In genomic region chr13:28933375-28933774, GRCm38 (mm10) we compare ENCODE assay signal across 15 mouse cellular contexts. TPM values are rescaled to one million over a fixed set of nuclear protein-coding genes. Genes with fewer than 3 reads are reported as not detected.
DNase-seq lines count a peak whose midpoint lies in the region; ATAC-seq and TF ChIP-seq lines count a peak whose summit lies in the region.
"Had no signal": no experiment of that assay in that cellular context is flagged by ENCODE, and none has a peak within 500 bp of the region (broad histone marks: within the 10 kb centered on the region; RNA-seq: fewer than 3 reads in every experiment).

No protein-coding gene starts in this region.

- no peaks in the 10 kb centered on the region for H3K27me3 ChIP-seq in kidney, adult 2 months (replicated peaks; ENCODE audit: control insufficient read depth, insufficient read depth, low read length)
- no peaks in the 10 kb centered on the region for H3K27me3 ChIP-seq in kidney, embryonic 15.5 days
- H3K27me3 ChIP-seq: embryonic facial prominence, embryonic 12.5 days; hindbrain, embryonic 13.5 days; neural tube, embryonic 15.5 days had no signal

- H3K27ac ChIP-seq in kidney, adult 2 months (ENCODE audit: insufficient read depth, low read depth, low read length): no peak overlapping the region
- H3K27ac ChIP-seq in kidney, embryonic 15.5 days: no peak overlapping the region
- H3K27ac ChIP-seq: embryonic facial prominence, embryonic 12.5 days; hindbrain, embryonic 13.5 days; left cerebral cortex, adult 2 months; neural tube, embryonic 15.5 days; stomach, postnatal 0 days had no signal

- 70% methylated on average over 8 of the region's 8 CpGs for WGBS in kidney, adult 2 months
- WGBS in kidney, embryonic 15.5 days: 91% methylated on average over 8 of the region's 8 CpGs

- no peaks in the 10 kb centered on the region for H3K9me3 ChIP-seq in kidney, embryonic 15.5 days (replicated peaks)
- H3K9me3 ChIP-seq: embryonic facial prominence, embryonic 12.5 days; hindbrain, embryonic 13.5 days; neural tube, embryonic 15.5 days had no signal

- intact Hi-C loops in gastrocnemius, postnatal 36 days (cut with DNase I): no loop called here

- ATAC-seq in kidney, embryonic 15.5 days (replicated peaks; ENCODE audit: low FRiP score): no peak
- ATAC-seq: forebrain, embryonic 14.5 days; midbrain, embryonic 16.5 days had no signal

- no peaks in the 10 kb centered on the region for H3K36me3 ChIP-seq in kidney, adult 2 months (ENCODE audit: control insufficient read depth, insufficient read depth, low read length)
- H3K36me3 ChIP-seq in kidney, embryonic 15.5 days: no peaks in the 10 kb centered on the region
- H3K36me3 ChIP-seq: embryonic facial prominence, embryonic 12.5 days; hindbrain, embryonic 13.5 days; neural tube, embryonic 15.5 days had no signal

- peak; percentile 57 for DNase-seq in kidney, adult 2 months
- peak; percentile 70 for DNase-seq in gastrocnemius, adult 18-20 months (ENCODE audit: low spot score)
- DNase-seq in gastrocnemius, postnatal 36 days: peak; percentile 24 to 45
- peak; percentile 92 for DNase-seq in heart, postnatal 4 days
- no peak for DNase-seq in embryo, embryonic 10.5 days (ENCODE audit: low spot score)
- no peak for DNase-seq in lung, postnatal 4 days
- DNase-seq: lung, postnatal 10 days had no signal

- no peak overlapping the region for H3K4me3 ChIP-seq in kidney, adult 2 months (ENCODE audit: insufficient read depth, low read depth, low read length)
- H3K4me3 ChIP-seq in kidney, embryonic 15.5 days (replicated peaks): no peak overlapping the region
- H3K4me3 ChIP-seq: embryonic facial prominence, embryonic 12.5 days; hindbrain, embryonic 13.5 days; left cerebral cortex, adult 2 months; neural tube, embryonic 15.5 days had no signal

- no peak for TF ChIP-seq CTCF in kidney, adult 2 months (conservative IDR thresholded peaks at IDR 0.05; ENCODE audit: insufficient read depth, insufficient read length, low read depth, low read length)

- no peak overlapping the region for H3K9ac ChIP-seq in kidney, embryonic 15.5 days
- H3K9ac ChIP-seq: embryonic facial prominence, embryonic 12.5 days; hindbrain, embryonic 13.5 days; neural tube, embryonic 15.5 days had no signal

- no peak overlapping the region for H3K4me2 ChIP-seq in kidney, embryonic 15.5 days
- H3K4me2 ChIP-seq: embryonic facial prominence, embryonic 12.5 days; hindbrain, embryonic 13.5 days; neural tube, embryonic 15.5 days had no signal

- no peaks in the 10 kb centered on the region for H3K4me1 ChIP-seq in kidney, adult 2 months (ENCODE audit: control insufficient read depth, insufficient read depth, low read length)
- peaks cover 5% of the 10 kb centered on the region; the same call in 1 of the 2 replicates for H3K4me1 ChIP-seq in kidney, embryonic 15.5 days
- H3K4me1 ChIP-seq: hindbrain, embryonic 13.5 days; neural tube, embryonic 15.5 days had no signal

- no peak for TF ChIP-seq POLR2A in kidney, adult 2 months (IDR thresholded peaks at IDR 0.05; ENCODE audit: low read depth, low read length)

RNA-seq across cellular contexts. Expression of gene Sox4, which starts 20.1 kb away (rescaled TPM):
- 7.8 and 10.0 TPM in 2 replicates for polyA plus RNA-seq in kidney, adult 2 months (2012; rRNA removed)
- polyA plus RNA-seq in kidney, embryonic 15.5 days (2015; fragmentation: Nextera tagmentation; extraction: Ambion mirVana): 49.0 and 50.1 TPM in 2 replicates
- 10 to 100 TPM in 1 of 2 experiments, 1 to 10 TPM in 1; 1.7 to 11.8 TPM for total RNA-seq in gastrocnemius, adult 18-20 months (2021)
- total RNA-seq in gastrocnemius, postnatal 36 days (2021): 1 to 10 TPM; 4.1 to 4.3 TPM
- 100 to 1,000 TPM; 117 to 131 TPM for total RNA-seq in heart, postnatal 4 days (2021)

Comparison
In these comparisons a context has a peak if more than half of its experiments do, and no peak if none do; other contexts are left out.
1. DNase-seq: peak in kidney, adult 2 months (single experiment), gastrocnemius, adult 18-20 months (single experiment), gastrocnemius, postnatal 36 days (2 of 2) and heart, postnatal 4 days (single experiment); none in embryo, embryonic 10.5 days (single experiment) and lung, postnatal 4 days (0 of 2).
2. RNA of gene Sox4, which starts 20.1 kb away (total RNA-seq): 117 to 131 TPM in heart, postnatal 4 days; 1.7 to 11.8 TPM in gastrocnemius, adult 18-20 months and 4.1 to 4.3 TPM in gastrocnemius, postnatal 36 days; every median in the first group is over 4 times any median in the second.